12 mouse cellular contexts compared by ENCODE assay signal in the genomic region with DNA sequence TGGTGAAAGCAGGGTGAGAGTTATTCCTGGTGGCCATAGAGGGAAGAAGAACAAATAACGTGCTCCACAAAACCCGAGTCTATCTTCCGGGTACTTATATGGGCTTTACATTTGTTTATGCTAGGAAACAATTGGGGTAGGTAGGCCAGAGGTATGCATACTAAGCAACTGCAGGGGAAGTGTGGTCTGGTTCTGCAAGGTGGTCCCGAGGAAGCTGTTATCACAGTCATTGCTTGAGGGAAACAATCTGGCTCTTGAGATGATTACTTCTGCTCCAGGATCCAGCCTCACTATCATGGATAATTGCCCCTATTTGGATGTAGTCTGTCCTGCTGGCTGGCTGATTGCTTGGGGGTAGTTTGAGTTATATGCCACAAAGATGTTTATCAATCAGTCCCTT.
"Had no signal": no experiment of that assay in that cellular context is flagged by ENCODE, and none has a peak within 500 bp of the region (broad histone marks: within the 10 kb centered on the region; RNA-seq: fewer than 3 reads in every experiment).

No protein-coding gene starts in this region.

- DNase-seq: gastrocnemius, adult 2 months; gastrocnemius, postnatal 10 days; gastrocnemius, postnatal 25 days; heart, adult 2 months; heart, postnatal 10 days; heart, postnatal 4 days; kidney, adult 18-20 months; kidney, adult 8-10 months; kidney, postnatal 10 days; kidney, postnatal 25 days; kidney, postnatal 4 days; liver had no signal
